In genomic region chr7:112329496-112329895, GRCm38 (mm10) we compare ENCODE assay signal across 7 mouse cellular contexts.
"Had no signal": no experiment of that assay in that cellular context is flagged by ENCODE, and none has a peak within 500 bp of the region (broad histone marks: within the 10 kb centered on the region; RNA-seq: fewer than 3 reads in every experiment).

No protein-coding gene starts in this region.

- H3K4me3 ChIP-seq: limb, embryonic 10.5 days; liver, embryonic 15.5 days; midbrain, embryonic 13.5 days had no signal

- H3K4me2 ChIP-seq: liver, embryonic 11.5 days; liver, embryonic 15.5 days; midbrain, embryonic 13.5 days had no signal

- H3K9me3 ChIP-seq: limb, embryonic 10.5 days; liver, embryonic 15.5 days; midbrain, embryonic 13.5 days had no signal

- ATAC-seq: lung, postnatal 0 days; midbrain, embryonic 13.5 days had no signal

- H3K36me3 ChIP-seq: limb, embryonic 10.5 days; midbrain, embryonic 13.5 days had no signal

- DNase-seq: lung, adult 2 months; thymus, adult 18-20 months had no signal

- H3K4me1 ChIP-seq: limb, embryonic 10.5 days; liver, embryonic 15.5 days; midbrain, embryonic 13.5 days had no signal

- H3K9ac ChIP-seq: liver, embryonic 15.5 days; midbrain, embryonic 13.5 days had no signal

- H3K27ac ChIP-seq: limb, embryonic 10.5 days; liver, embryonic 15.5 days; midbrain, embryonic 13.5 days had no signal

- H3K27me3 ChIP-seq: liver, embryonic 15.5 days; midbrain, embryonic 13.5 days had no signal
